Mouse (Mus musculus) lung, postnatal 0 days (tissue): ENCODE measurements around the gene Nrap.

Experiments
- CTCF ChIP-seq: IDR thresholded peaks from 2 replicates; pipeline ENCODE4 v1.5.1; 2016; ENCODE audit warnings: antibody characterized with exemption, mild to moderate bottlenecking
- EP300 ChIP-seq: IDR thresholded peaks from 2 replicates; pipeline ENCODE4 v1.6.1; 2016; ENCODE audit warnings: antibody characterized with exemption, mild to moderate bottlenecking, control low read depth

DNA sequence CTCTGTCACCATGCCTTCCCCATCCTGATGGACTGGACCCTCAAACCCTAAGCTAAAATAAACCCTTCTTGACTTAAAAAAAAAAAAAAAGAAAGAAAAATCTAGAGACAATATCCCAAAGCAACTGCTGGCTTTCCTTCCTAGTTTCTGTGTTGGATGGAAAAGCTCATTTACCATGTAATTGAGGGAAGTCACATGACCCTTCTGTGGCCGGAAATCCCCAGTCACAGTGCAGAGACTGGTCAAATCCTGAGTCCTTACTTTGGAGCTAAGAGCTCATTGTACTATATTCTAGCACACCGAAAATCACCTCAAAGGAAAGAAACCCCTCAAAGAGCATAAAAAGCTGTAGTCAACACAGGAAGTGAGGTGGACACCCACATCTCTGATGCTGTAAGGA lies 30.9 kb downstream of the Nrap start:
- no peak for TF ChIP-seq EP300
- TF ChIP-seq CTCF: no peak
